Mouse (Mus musculus): Measurements from ENCODE around the gene Bcl2. TPM values are rescaled to one million over a fixed set of nuclear protein-coding genes. Genes with fewer than 3 reads are reported as not detected.

The Bcl2 gene
- polyA plus RNA-seq, 1 experiment from 2014 or later, result 10.1 TPM

DNA sequence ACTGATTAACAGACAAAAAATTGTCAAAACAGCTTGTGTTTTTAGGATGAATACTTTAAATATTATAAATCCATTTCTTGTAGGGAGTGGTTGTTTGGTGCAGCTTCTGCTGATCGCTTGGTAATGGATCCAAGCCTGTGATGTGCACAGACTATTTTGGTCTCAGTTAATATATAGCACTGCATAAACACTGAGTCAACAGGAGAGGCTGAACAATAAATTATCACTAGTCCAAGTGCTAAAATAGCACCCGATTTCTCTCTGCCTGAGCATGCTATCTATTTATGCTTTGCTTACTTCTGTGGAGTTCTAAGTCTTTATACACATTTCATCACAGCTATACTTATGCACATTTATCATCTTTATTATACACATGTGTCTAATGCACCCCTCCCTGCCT lies 124.9 kb downstream of the Bcl2 start:
- no peaks in the 10 kb centered on the region; the same call in 1 of the 2 replicates for H3K4me1 ChIP-seq (ENCODE audit: control insufficient read depth, insufficient read depth, low read length)
- no peak overlapping the region for H3K4me3 ChIP-seq (ENCODE audit: low read depth, low read length)
- WGBS, result 76% methylated on average over 2 of the region's 2 CpGs
- H3K9me3 ChIP-seq (ENCODE audit: control insufficient read depth, low read length), result no peaks in the 10 kb centered on the region
- DNase-seq (ENCODE audit: low spot score) (no peak), ATAC-seq (ENCODE audit: insufficient number of reproducible peaks, low FRiP score, low TSS enrichment, low read depth) (no peak)
- H3K9ac ChIP-seq (ENCODE audit: low read length), result no peak overlapping the region
- no peaks in the 10 kb centered on the region for H3K27me3 ChIP-seq (ENCODE audit: control insufficient read depth, insufficient read depth, low read length)
- H3K36me3 ChIP-seq (ENCODE audit: control insufficient read depth, insufficient read depth, low read length), result no peaks in the 10 kb centered on the region
- no peak overlapping the region for H3K27ac ChIP-seq (replicated peaks; ENCODE audit: low read depth, low read length)
- no peak overlapping the region for H3K4me2 ChIP-seq (ENCODE audit: low read depth, severe bottlenecking)

DNA sequence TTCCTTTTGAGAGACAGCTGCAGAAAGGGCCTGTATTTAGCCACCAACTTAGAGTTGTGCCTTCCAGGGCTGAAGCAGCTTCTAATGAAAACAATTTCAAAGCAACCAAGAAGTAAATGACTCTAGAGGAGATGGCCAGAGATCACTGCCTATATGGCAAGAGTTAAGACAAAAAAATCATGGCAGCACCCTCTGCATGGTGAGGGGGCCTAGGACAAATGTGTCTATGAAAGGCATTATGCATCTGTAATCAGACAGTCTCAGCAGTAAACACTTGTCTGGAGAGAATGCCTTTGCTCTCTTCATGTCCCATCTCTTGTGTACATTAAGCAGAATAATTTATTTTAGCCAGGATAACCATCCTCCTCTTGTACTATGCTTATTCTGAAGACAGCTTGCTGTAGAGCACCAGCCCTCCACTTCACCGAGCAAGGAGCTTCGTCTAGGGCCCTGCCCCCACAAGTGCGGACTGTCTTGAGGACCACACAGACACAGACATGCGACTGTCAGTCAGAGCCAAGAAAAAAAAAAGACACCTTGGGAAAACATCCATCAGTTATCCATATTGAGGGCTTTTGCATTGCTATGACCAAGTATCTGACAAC lies 126.1 kb downstream of the Bcl2 start:
- DNase-seq (ENCODE audit: low spot score), result no peak
- no peak for ATAC-seq (ENCODE audit: insufficient number of reproducible peaks, low FRiP score, low TSS enrichment, low read depth)
- 88% methylated on average over 4 of the region's 4 CpGs for WGBS
- no peaks in the 10 kb centered on the region for H3K36me3 ChIP-seq (ENCODE audit: control insufficient read depth, insufficient read depth, low read length)
- H3K27ac ChIP-seq (replicated peaks; ENCODE audit: low read depth, low read length), result no peak overlapping the region
- H3K4me3 ChIP-seq (ENCODE audit: low read depth, low read length), result no peak overlapping the region
- peaks cover 2% of the 10 kb centered on the region; the same call in 1 of the 2 replicates for H3K4me1 ChIP-seq (ENCODE audit: control insufficient read depth, insufficient read depth, low read length)
- no peak overlapping the region for H3K4me2 ChIP-seq (ENCODE audit: low read depth, severe bottlenecking)
- H3K9me3 ChIP-seq (ENCODE audit: control insufficient read depth, low read length), result no peaks in the 10 kb centered on the region
- H3K27me3 ChIP-seq (ENCODE audit: control insufficient read depth, insufficient read depth, low read length), result no peaks in the 10 kb centered on the region
- no peak overlapping the region for H3K9ac ChIP-seq (ENCODE audit: low read length)

DNA sequence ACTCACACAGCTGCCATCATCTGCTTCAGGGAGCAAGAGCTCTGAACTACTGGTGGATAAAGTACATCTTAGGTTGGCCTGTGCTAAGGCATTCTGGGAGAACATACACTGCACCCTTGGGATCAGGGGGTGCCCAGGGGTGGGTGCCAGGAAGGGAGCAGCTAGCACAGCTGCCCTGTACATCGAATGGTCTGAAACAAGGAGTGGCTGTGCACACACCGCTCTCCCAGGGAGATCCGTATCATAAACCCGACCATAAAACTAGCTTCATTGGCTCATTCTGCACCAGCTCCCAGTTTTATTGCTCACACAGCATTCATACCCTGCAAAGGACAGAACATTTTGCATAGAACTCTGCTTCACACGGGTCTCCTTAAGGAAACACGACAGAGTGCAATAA lies 127.3 kb downstream of the Bcl2 start:
- Histone ChIP-seq H3K27me3 (ENCODE audit: control insufficient read depth, insufficient read depth, low read length) (no peaks in the 10 kb centered on the region), H3K9me3 (ENCODE audit: control insufficient read depth, low read length) (no peaks in the 10 kb centered on the region), H3K4me2 (ENCODE audit: low read depth, severe bottlenecking) (no peak overlapping the region), H3K9ac (ENCODE audit: low read length) (no peak overlapping the region), H3K4me3 (ENCODE audit: low read depth, low read length) (no peak overlapping the region), H3K36me3 (ENCODE audit: control insufficient read depth, insufficient read depth, low read length) (no peaks in the 10 kb centered on the region), H3K27ac (replicated peaks; ENCODE audit: low read depth, low read length) (no peak overlapping the region), H3K4me1 (ENCODE audit: control insufficient read depth, insufficient read depth, low read length) (peaks cover 2% of the 10 kb centered on the region; the same call in 1 of the 2 replicates)
- ATAC-seq (ENCODE audit: insufficient number of reproducible peaks, low FRiP score, low TSS enrichment, low read depth) (peak; percentile 45; the same call in 1 of the 2 replicates), DNase-seq (ENCODE audit: low spot score) (no peak)
- WGBS, result 44% methylated on average over 6 of the region's 6 CpGs

DNA sequence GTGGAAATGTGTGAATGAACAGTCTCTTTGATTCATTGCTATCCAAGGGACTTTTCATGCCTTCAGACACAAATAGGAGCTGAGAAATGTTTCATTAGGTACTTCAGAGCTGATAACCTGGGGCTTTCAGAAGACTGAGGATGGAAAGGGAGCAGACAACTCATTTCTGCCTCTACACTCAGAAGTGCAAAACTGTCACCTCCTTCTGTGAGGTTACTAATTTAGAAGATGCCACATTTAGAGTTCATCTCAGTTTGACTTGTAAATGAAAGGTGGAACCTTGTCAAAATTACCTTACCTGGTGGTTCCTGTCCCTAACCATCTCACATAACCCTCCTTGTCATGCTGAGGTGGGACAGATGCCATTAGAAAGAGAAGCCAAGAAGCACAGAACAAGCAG lies 128.7 kb downstream of the Bcl2 start:
- DNase-seq (ENCODE audit: low spot score), result no peak
- no peak overlapping the region for H3K4me3 ChIP-seq (ENCODE audit: low read depth, low read length)
- H3K4me1 ChIP-seq (ENCODE audit: control insufficient read depth, insufficient read depth, low read length), result peaks cover 2% of the 10 kb centered on the region; the same call in 1 of the 2 replicates
- no peak overlapping the region for H3K27ac ChIP-seq (replicated peaks; ENCODE audit: low read depth, low read length)
- no peak overlapping the region for H3K9ac ChIP-seq (ENCODE audit: low read length)
- no peaks in the 10 kb centered on the region for H3K27me3 ChIP-seq (ENCODE audit: control insufficient read depth, insufficient read depth, low read length)
- no peaks in the 10 kb centered on the region for H3K36me3 ChIP-seq (ENCODE audit: control insufficient read depth, insufficient read depth, low read length)
- no peaks in the 10 kb centered on the region for H3K9me3 ChIP-seq (ENCODE audit: control insufficient read depth, low read length)
- no peak for ATAC-seq (ENCODE audit: insufficient number of reproducible peaks, low FRiP score, low TSS enrichment, low read depth)
- no peak overlapping the region for H3K4me2 ChIP-seq (ENCODE audit: low read depth, severe bottlenecking)

DNA sequence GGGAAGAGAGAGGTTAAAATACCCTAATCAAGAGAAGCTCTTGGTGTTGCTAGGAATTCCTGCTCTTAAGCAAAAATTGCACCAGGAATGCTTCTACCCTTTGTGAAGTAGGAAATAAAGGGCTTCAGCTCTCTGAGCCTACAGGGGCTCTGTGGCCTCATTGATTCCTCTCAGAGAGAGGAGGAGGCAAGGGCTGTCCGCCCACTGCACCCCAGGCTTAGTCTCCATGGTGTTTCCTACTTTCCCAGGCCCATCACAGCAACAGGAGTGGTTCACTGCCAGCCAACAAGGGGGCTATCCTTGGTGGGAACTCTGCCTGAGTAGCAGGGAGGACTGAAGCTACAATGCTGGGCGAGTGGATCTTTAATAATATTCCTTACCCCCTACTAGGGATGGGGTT lies 129.2 kb downstream of the Bcl2 start:
- no peak overlapping the region for H3K9ac ChIP-seq (ENCODE audit: low read length)
- 86% methylated on average over 2 of the region's 2 CpGs for WGBS
- DNase-seq (ENCODE audit: low spot score) (no peak), ATAC-seq (ENCODE audit: insufficient number of reproducible peaks, low FRiP score, low TSS enrichment, low read depth) (no peak)
- H3K4me1 ChIP-seq (ENCODE audit: control insufficient read depth, insufficient read depth, low read length), result peaks cover 2% of the 10 kb centered on the region; the same call in 1 of the 2 replicates
- H3K4me2 ChIP-seq (ENCODE audit: low read depth, severe bottlenecking), result no peak overlapping the region
- no peak overlapping the region for H3K27ac ChIP-seq (replicated peaks; ENCODE audit: low read depth, low read length)
- H3K27me3 ChIP-seq (ENCODE audit: control insufficient read depth, insufficient read depth, low read length), result no peaks in the 10 kb centered on the region
- H3K36me3 ChIP-seq (ENCODE audit: control insufficient read depth, insufficient read depth, low read length), result no peaks in the 10 kb centered on the region
- no peak overlapping the region for H3K4me3 ChIP-seq (ENCODE audit: low read depth, low read length)
- no peaks in the 10 kb centered on the region for H3K9me3 ChIP-seq (ENCODE audit: control insufficient read depth, low read length)

DNA sequence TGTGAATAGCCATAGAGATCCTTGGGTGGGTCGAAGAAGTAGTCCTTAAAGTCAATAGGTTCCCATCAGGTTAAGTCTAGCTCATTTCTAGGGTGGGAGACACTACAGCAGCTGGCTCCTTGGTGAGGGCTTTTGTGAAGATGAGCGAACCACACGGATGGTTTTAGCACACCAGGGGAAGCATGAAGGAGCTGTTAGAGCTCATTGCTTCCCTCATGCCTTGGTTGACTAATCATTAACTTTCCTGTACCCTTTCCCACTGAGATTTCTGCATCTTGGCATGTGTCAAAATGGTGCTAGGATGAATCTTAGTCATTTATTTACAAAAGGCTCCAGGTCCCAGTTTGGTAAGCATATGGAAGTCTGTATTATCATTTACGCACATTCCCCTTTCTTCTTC lies 129.8 kb downstream of the Bcl2 start:
- Histone ChIP-seq H3K4me1 (ENCODE audit: control insufficient read depth, insufficient read depth, low read length) (peaks cover 2% of the 10 kb centered on the region; the same call in 1 of the 2 replicates), H3K4me2 (ENCODE audit: low read depth, severe bottlenecking) (no peak overlapping the region), H3K9me3 (ENCODE audit: control insufficient read depth, low read length) (no peaks in the 10 kb centered on the region), H3K9ac (ENCODE audit: low read length) (no peak overlapping the region), H3K36me3 (ENCODE audit: control insufficient read depth, insufficient read depth, low read length) (no peaks in the 10 kb centered on the region), H3K27ac (replicated peaks; ENCODE audit: low read depth, low read length) (no peak overlapping the region), H3K27me3 (ENCODE audit: control insufficient read depth, insufficient read depth, low read length) (no peaks in the 10 kb centered on the region), H3K4me3 (ENCODE audit: low read depth, low read length) (no peak overlapping the region)
- 95% methylated on average over 4 of the region's 4 CpGs for WGBS
- no peak for ATAC-seq (ENCODE audit: insufficient number of reproducible peaks, low FRiP score, low TSS enrichment, low read depth)
- DNase-seq (ENCODE audit: low spot score), result no peak

DNA sequence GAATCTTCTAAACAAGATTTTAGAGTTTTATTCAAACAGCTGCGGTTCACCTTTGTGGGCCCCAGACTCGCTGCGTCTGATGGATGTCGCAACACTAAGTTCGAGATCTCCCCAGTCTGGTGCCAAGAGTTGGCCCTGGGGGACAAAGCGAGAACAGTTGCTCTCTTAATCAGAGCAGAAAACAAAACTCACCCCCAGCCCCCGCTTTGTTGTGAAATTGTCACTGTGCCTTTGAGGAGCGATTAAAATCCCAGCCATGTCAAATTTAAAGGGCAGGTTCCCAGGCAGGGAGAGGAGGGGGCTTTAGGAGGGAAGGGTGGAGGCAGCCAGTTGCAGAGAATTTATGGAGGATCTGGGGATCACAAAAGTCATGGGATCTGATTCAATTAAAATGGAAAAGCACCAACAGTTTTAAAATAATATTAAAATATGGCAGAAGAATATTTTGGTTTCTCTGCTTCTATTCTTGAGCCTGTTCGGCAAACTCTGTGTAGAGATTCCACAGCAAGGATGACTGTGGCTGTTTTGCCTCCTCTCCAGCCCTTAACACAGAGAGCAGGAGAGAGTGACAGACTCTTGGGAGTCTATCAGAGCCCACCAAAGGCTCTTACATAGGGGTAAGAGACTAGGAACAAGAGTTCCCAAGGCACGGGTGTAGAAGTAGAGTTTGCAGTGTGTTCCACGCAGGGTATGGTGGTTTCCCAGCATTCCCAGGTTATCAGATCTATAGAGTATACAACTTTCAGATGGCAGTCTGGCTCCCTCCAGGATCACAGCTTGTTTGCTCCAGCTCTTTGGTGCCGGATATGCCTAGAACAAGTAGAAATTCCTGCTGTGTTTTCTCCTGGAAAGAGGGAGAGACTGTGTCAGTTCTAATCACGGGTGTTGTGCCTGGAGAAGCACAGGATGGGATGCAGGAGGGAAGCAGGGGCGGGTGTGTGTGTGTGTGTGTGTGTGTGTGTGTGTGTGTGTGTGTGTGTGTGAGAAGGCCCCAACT lies 130.5 kb downstream of the Bcl2 start:
- Histone ChIP-seq H3K4me3 (ENCODE audit: low read depth, low read length) (no peak overlapping the region), H3K27ac (replicated peaks; ENCODE audit: low read depth, low read length) (no peak overlapping the region), H3K27me3 (ENCODE audit: control insufficient read depth, insufficient read depth, low read length) (no peaks in the 10 kb centered on the region), H3K9me3 (ENCODE audit: control insufficient read depth, low read length) (no peaks in the 10 kb centered on the region), H3K36me3 (ENCODE audit: control insufficient read depth, insufficient read depth, low read length) (no peaks in the 10 kb centered on the region), H3K4me1 (ENCODE audit: control insufficient read depth, insufficient read depth, low read length) (peaks cover 2% of the 10 kb centered on the region; the same call in 1 of the 2 replicates), H3K4me2 (ENCODE audit: low read depth, severe bottlenecking) (no peak overlapping the region), H3K9ac (ENCODE audit: low read length) (no peak overlapping the region)
- DNase-seq (ENCODE audit: low spot score), result no peak
- 69% methylated on average over 14 of the region's 14 CpGs for WGBS
- ATAC-seq (ENCODE audit: insufficient number of reproducible peaks, low FRiP score, low TSS enrichment, low read depth), result no peak

DNA sequence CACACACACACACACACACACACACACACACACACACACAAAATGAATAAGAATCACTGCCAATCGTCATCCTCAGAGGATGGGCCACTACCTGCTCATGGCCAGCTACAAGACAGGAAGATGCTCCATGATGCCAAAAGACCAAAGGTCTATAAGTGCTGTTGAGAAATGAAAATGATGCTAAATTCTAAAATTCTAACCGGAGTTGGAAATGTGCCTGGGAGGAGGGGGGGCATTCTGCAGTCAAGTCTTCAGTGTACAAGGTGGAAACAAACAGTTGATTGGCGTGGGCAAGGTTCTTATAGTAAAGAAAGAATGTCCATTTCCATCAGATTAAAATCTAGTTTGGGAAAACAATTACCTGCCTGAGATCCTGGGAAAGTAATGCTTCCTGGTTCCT lies 131.3 kb downstream of the Bcl2 start:
- Histone ChIP-seq H3K4me1 (ENCODE audit: control insufficient read depth, insufficient read depth, low read length) (peaks cover 2% of the 10 kb centered on the region; the same call in 1 of the 2 replicates), H3K4me2 (ENCODE audit: low read depth, severe bottlenecking) (no peak overlapping the region), H3K4me3 (ENCODE audit: low read depth, low read length) (no peak overlapping the region), H3K36me3 (ENCODE audit: control insufficient read depth, insufficient read depth, low read length) (no peaks in the 10 kb centered on the region), H3K27me3 (ENCODE audit: control insufficient read depth, insufficient read depth, low read length) (no peaks in the 10 kb centered on the region), H3K9me3 (ENCODE audit: control insufficient read depth, low read length) (no peaks in the 10 kb centered on the region), H3K27ac (replicated peaks; ENCODE audit: low read depth, low read length) (no peak overlapping the region), H3K9ac (ENCODE audit: low read length) (no peak overlapping the region)
- DNase-seq (ENCODE audit: low spot score) (no peak), ATAC-seq (ENCODE audit: insufficient number of reproducible peaks, low FRiP score, low TSS enrichment, low read depth) (no peak)
- 87% methylated on average over 3 of the region's 3 CpGs for WGBS
